Mouse (Mus musculus) midbrain, embryonic 13.5 days (tissue): Measurements from ENCODE around the gene Capn12. TPM values are rescaled to one million over a fixed set of nuclear protein-coding genes. Genes with fewer than 3 reads are reported as not detected.

Experiments used
- ATAC-seq: fragments of 200-750 bp; cut with Nextera tagmentation; 2 replicates; pipeline ENCODE4 v1.8.0; 2017; ENCODE audit warnings: mild to moderate bottlenecking, moderate TSS enrichment, moderate library complexity
- H3K27ac ChIP-seq: fragments of 300-500 bp; sonication (generic); 2 replicates; pipeline ENCODE4 v1.5.1; 2015; ENCODE audit warnings: inconsistent platforms, mild to moderate bottlenecking, moderate library complexity
- H3K27me3 ChIP-seq: fragments of 300-500 bp; sonication (generic); 2 replicates; pipeline ENCODE4 v1.6.1; 2015; ENCODE audit warnings: mild to moderate bottlenecking, inconsistent platforms
- H3K36me3 ChIP-seq: fragments of 300-500 bp; sonication (generic); 2 replicates; pipeline ENCODE4 v1.6.1; 2015; ENCODE audit warnings: mild to moderate bottlenecking, inconsistent platforms
- H3K4me1 ChIP-seq: fragments of 300-500 bp; sonication (generic); replicated peaks from 2 replicates; pipeline ENCODE4 v1.6.1; 2015; ENCODE audit warnings: inconsistent platforms
- H3K4me2 ChIP-seq: fragments of 300-500 bp; sonication (generic); replicated peaks from 2 replicates; pipeline ENCODE4 v1.6.1; 2015; ENCODE audit warnings: moderate library complexity, mild to moderate bottlenecking, inconsistent platforms
- H3K4me3 ChIP-seq: fragments of 300-500 bp; sonication (generic); replicated peaks from 2 replicates; pipeline ENCODE4 v1.5.1; 2015; ENCODE audit warnings: mild to moderate bottlenecking, inconsistent platforms
- H3K9ac ChIP-seq: fragments of 300-500 bp; sonication (generic); replicated peaks from 2 replicates; pipeline ENCODE4 v1.6.1; 2015; ENCODE audit warnings: mild to moderate bottlenecking, inconsistent platforms
- H3K9me3 ChIP-seq: fragments of 300-500 bp; sonication (generic); 2 replicates; pipeline ENCODE4 v1.6.1; 2016; ENCODE audit warnings: mild to moderate bottlenecking, inconsistent platforms
- WGBS: fragments of 180-500 bp; shearing (Covaris S2); methylation state at CpG from one replicate; pipeline ENCODE4 v1.1.7; 2015; 5-methylcytosine and 5-hydroxymethylcytosine counted together
- polyA plus RNA-seq: library from polyadenylated mRNA; unstranded; fragments of >200 nt; fragmentation: Nextera tagmentation; extraction: Ambion mirVana; gene quantifications from 2 replicates; pipeline ENCODE4 v1.2.1, GENCODE M21; 2015

Capn12 gene
- polyA plus RNA-seq, 1 experiment from 2014 or later: 0.62 TPM

DNA sequence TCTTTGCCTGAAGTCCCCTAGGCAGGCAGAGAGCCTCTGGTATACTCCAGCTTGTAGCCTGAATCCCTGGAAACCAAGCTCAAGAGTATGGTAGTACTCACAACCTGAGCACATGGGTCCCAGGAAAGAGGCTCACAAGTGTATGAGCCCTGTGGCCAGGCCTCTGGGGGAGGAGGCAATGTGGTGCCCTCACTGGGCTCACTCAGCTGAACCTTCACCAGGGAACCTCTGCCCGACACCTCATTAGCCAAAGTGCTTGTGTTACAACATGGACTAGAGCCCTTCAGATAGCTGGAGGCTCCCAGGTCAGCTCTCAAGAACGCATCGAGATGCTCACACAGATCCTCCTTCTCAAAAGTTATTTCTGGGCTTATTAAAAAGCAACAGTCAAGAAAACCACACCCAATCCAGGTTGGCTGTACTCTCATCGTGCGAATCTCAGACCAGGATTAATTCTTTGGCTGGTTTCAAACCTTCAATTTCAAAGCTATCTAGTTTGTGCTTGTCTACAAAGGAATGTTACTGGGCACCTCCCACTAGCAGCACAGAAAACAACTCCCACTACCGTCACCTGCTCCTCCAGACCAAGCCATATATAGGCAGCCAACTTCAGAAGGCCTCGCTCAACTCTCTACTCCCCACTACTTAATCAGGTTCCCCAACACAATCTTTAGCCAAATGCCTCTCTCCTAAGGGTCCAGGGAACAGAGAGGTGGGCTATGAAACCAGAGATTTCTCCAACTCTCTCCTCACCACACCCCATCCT lies 58.4 kb downstream of the Capn12 start:
- Histone ChIP-seq H3K4me1 (peaks cover 30% of the 10 kb centered on the region), H3K4me3 (no peak overlapping the region), H3K27ac (no peak overlapping the region), H3K9me3 (no peaks in the 10 kb centered on the region), H3K27me3 (no peaks in the 10 kb centered on the region), H3K9ac (no peak overlapping the region), H3K4me2 (no peak overlapping the region), H3K36me3 (peaks cover 5% of the 10 kb centered on the region; the same call in 1 of the 2 replicates)
- ATAC-seq: no peak
- 90% methylated on average over 7 of the region's 7 CpGs for WGBS

DNA sequence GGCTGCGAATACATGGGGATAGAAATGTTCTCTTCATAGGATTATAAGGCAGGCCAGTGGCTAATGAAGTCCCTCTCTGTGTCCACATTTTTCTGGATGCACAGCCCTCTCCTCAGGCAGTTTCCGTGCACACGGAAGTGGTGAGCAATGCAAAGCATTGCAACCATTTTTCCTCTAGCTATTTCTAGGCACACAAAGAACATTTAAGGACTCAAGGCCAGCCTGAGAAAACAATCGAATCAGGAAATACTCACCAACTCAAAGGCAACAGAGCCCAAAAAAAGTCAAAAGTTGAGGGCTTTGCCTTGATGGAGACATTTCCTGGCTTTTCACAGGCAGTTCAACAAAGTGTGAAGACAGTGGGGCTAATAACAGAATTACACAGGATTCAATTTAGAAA lies 59.9 kb downstream of the Capn12 start:
- H3K27me3 ChIP-seq: no peaks in the 10 kb centered on the region
- H3K36me3 ChIP-seq: 0 out of 2 replicates have a peak, but pooled peaks cover 5% of the 10 kb centered on the region
- no peaks in the 10 kb centered on the region for H3K9me3 ChIP-seq
- no peak overlapping the region; the same call in 1 of the 2 replicates for H3K9ac ChIP-seq
- ATAC-seq: no peak
- H3K4me1 ChIP-seq: peaks cover 45% of the 10 kb centered on the region
- no peak overlapping the region; the same call in 1 of the 2 replicates for H3K27ac ChIP-seq
- no peak overlapping the region for H3K4me3 ChIP-seq
- no peak overlapping the region for H3K4me2 ChIP-seq
- 85% methylated on average over 4 of the region's 4 CpGs for WGBS

DNA sequence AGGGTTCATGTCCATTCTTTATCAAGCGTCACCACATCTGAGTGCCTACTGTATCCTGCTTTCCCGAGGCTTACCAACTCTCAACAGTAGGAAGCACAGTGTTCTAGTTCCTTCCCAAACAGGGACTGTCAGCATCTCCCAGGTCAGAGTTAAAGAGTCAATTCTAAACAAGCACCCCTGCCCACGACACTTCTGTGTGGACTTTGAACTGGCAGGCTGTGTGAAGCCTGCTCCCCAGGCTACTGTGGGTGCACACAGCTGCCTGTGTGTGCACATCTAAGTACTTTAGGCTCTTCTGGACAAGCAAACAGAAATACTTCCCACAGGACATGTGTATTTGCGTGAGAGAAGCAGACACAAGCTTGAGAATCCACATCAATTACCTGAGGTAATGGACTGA lies 60.3 kb downstream of the Capn12 start:
- H3K27me3 ChIP-seq: no peaks in the 10 kb centered on the region
- WGBS: 79% methylated on average over 4 of the region's 4 CpGs
- H3K9ac ChIP-seq: no peak overlapping the region; the same call in 1 of the 2 replicates
- H3K36me3 ChIP-seq: 0 out of 2 replicates have a peak, but pooled peaks cover 5% of the 10 kb centered on the region
- H3K27ac ChIP-seq: peak overlapping the region; percentile 56
- no peak for ATAC-seq
- peaks cover 45% of the 10 kb centered on the region for H3K4me1 ChIP-seq
- H3K9me3 ChIP-seq: no peaks in the 10 kb centered on the region
- no peak overlapping the region for H3K4me2 ChIP-seq
- H3K4me3 ChIP-seq: no peak overlapping the region

Other genes with a start within 250 kb of the Capn12 start
- gene Fbxo27, start 188.6 kb upstream of the Capn12 start, polyA plus RNA-seq: 5.7 and 5.8 TPM in 2 replicates
- gene Fbxo17, start 164.6 kb upstream of the Capn12 start, polyA plus RNA-seq: 3.3 and 4.0 TPM in 2 replicates
- gene Mrps12, start 139.6 kb upstream of the Capn12 start, polyA plus RNA-seq: 108 and 112 TPM in 2 replicates
- 22.4 and 22.9 TPM in 2 replicates for gene Sars2, start 139.4 kb upstream of the Capn12 start, polyA plus RNA-seq
- 0.26 and 0.58 TPM in 2 replicates for gene Ccer2, start 125.2 kb upstream of the Capn12 start, polyA plus RNA-seq
- gene Sirt2, start 114.7 kb upstream of the Capn12 start, polyA plus RNA-seq: 102 and 108 TPM in 2 replicates
- gene Nfkbib, start 113.9 kb upstream of the Capn12 start, polyA plus RNA-seq: 52.7 and 56.7 TPM in 2 replicates
- gene Rinl, start 92.5 kb upstream of the Capn12 start, polyA plus RNA-seq: 1.9 and 2.3 TPM in 2 replicates
- 238 and 239 TPM in 2 replicates for gene Hnrnpl, start 72.9 kb upstream of the Capn12 start, polyA plus RNA-seq
- gene Ech1, start 56.2 kb upstream of the Capn12 start, polyA plus RNA-seq: 69.4 and 71.6 TPM in 2 replicates
- gene Lgals4, start 47.6 kb upstream of the Capn12 start, polyA plus RNA-seq: 4.5 and 5.8 TPM in 2 replicates
- gene Lgals7, start 17.6 kb upstream of the Capn12 start, polyA plus RNA-seq: 8.5 and 9.8 TPM in 2 replicates
- gene Actn4, start 80.9 kb downstream of the Capn12 start, polyA plus RNA-seq: 120 and 132 TPM in 2 replicates
- 318 and 323 TPM in 2 replicates for gene Eif3k, start 100.4 kb downstream of the Capn12 start, polyA plus RNA-seq
- 4.5 and 5.0 TPM in 2 replicates for gene Map4k1, start 100.6 kb downstream of the Capn12 start, polyA plus RNA-seq
- 8.5 and 9.0 TPM in 2 replicates for gene Ryr1, start 243.8 kb downstream of the Capn12 start, polyA plus RNA-seq